Mouse (Mus musculus) urinary bladder, postnatal 4 days (tissue): ENCODE measurements at regions not wholly inside any gene's neighbourhood (a gene's known extent, or its start where the extent isn't known, plus 50 kb on each side); places are given as distances from the start of the nearest gene placed in this dataset.

Source experiments
- DNase-seq, 2 experiments: peaks; one replicate each; pipeline ENCODE4 v3.0.0; 2021 to 2022; ENCODE audit warnings: low spot score in 2 of 2

- no peak for DNase-seq
These were observed 2240.9 kb upstream of the Gm7489 start for GRCm38 (mm10) chr15:51643772-51644311.

GRCm38 (mm10) chr15:51646304-51646703, 2238.4 kb upstream of the Gm7489 start:
- DNase-seq = no peak

- no peak for DNase-seq
These were observed 2232.2 kb upstream of the Gm7489 start for GRCm38 (mm10) chr15:51652497-51652896.

- DNase-seq = no peak
These were observed 2227.1 kb upstream of the Gm7489 start for GRCm38 (mm10) chr15:51657621-51658020.

- DNase-seq = no peak
These were observed 2216.4 kb upstream of the Gm7489 start for GRCm38 (mm10) chr15:51668340-51668739.

GRCm38 (mm10) chr15:51671667-51672372, 2212.9 kb upstream of the Gm7489 start:
- DNase-seq = no peak

GRCm38 (mm10) chr15:51673483-51673882, 2211.2 kb upstream of the Gm7489 start:
- no peak for DNase-seq

GRCm38 (mm10) chr15:51675291-51675690, 2209.4 kb upstream of the Gm7489 start:
- DNase-seq = no peak

GRCm38 (mm10) chr15:51676694-51677093, 2208.0 kb upstream of the Gm7489 start:
- DNase-seq = no peak

- DNase-seq = no peak
These were observed 2207.4 kb upstream of the Gm7489 start for GRCm38 (mm10) chr15:51677266-51677665.

GRCm38 (mm10) chr15:51679186-51679902, 2205.4 kb upstream of the Gm7489 start:
- no peak for DNase-seq

- DNase-seq = no peak
These were observed 2204.2 kb upstream of the Gm7489 start for GRCm38 (mm10) chr15:51680494-51680893.

- no peak for DNase-seq
These were observed 2203.5 kb upstream of the Gm7489 start for GRCm38 (mm10) chr15:51681191-51681590.

GRCm38 (mm10) chr15:51682331-51682730, 2202.4 kb upstream of the Gm7489 start:
- DNase-seq = no peak

- DNase-seq = no peak
These were observed 2197.6 kb upstream of the Gm7489 start for GRCm38 (mm10) chr15:51687007-51687540.

- DNase-seq = no peak
These were observed 2195.2 kb upstream of the Gm7489 start for GRCm38 (mm10) chr15:51689498-51689897.

- no peak for DNase-seq
These were observed 2192.0 kb upstream of the Gm7489 start for GRCm38 (mm10) chr15:51692671-51693070.

- no peak for DNase-seq
These were observed 2188.2 kb upstream of the Gm7489 start for GRCm38 (mm10) chr15:51696344-51697016.

GRCm38 (mm10) chr15:51704198-51704597, 2180.5 kb upstream of the Gm7489 start:
- DNase-seq = no peak

GRCm38 (mm10) chr15:51709871-51710655, 2174.6 kb upstream of the Gm7489 start:
- DNase-seq = peak in 1 of 2 experiments; percentile 35

GRCm38 (mm10) chr15:51720873-51721308, 2163.8 kb upstream of the Gm7489 start:
- no peak for DNase-seq
